Mouse (Mus musculus) gastrocnemius, postnatal 4 days (tissue): Measurements from ENCODE around the gene Prss47. TPM values are rescaled to one million over a fixed set of nuclear protein-coding genes. Genes with fewer than 3 reads are reported as not detected.

Experiments
- DNase-seq, 2 experiments: peaks; one replicate each; pipeline ENCODE4 v3.0.0; 2021 to 2022; ENCODE audit warnings: low spot score in 2 of 2, mixed read lengths in 2 of 2
- long read RNA-seq, 2 experiments: library from polyadenylated mRNA; stranded (forward); transcript quantifications; one replicate each; pipeline ENCODE4 v2.0.0; 2021
- total RNA-seq, 2 experiments: library from RNA; stranded (reverse); gene quantifications; 2 replicates each; pipeline ENCODE4 v1.2.3; 2021

The Prss47 gene
- not detected for total RNA-seq
- long read RNA-seq, experiment 1, result 0 reads
- long read RNA-seq, experiment 2, result 0 reads

DNA sequence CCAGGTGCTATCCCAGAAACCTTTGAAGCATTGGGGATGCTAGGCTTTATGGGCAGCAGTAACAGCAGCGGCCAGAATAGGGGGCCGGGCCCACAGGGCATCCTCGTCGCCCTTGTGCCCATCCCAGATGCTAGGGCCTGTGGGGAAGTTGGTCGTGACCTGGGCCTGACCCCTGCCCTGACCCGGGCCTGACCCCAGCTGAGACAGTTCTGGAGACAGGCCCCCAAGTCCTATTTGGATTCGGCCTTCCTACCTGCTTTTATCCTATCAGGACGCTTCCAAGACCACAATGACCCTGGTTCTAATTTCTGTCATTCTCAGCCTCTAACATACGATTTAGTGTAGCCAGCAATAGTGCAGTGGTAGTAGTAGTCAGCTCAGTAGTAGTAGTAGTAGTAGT lies at the start of gene Prss47:
Prss47 (minus strand) TSS at position 101 of the 400 bp plus-strand sequence.
- no peak for DNase-seq

DNA sequence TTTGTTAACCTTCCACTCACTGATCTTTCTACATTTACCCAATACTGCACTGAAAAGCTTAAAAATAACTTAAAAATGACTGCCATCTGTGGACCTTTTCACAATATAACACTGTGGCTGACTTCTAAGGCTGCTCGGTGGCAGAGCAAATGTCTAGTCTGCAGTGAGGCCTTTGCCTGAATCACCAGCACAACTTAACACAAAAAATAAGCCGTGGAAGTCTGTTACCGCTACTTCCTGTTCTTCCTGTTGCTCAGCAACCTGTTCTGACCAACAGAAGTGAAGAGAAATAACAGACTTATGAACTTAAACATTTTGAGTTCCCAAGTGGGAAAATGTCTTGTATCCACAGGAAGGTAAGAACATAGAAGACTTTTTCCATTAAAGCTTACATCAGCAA lies 48.7 kb upstream of the Prss47 start:
- DNase-seq, result no peak

DNA sequence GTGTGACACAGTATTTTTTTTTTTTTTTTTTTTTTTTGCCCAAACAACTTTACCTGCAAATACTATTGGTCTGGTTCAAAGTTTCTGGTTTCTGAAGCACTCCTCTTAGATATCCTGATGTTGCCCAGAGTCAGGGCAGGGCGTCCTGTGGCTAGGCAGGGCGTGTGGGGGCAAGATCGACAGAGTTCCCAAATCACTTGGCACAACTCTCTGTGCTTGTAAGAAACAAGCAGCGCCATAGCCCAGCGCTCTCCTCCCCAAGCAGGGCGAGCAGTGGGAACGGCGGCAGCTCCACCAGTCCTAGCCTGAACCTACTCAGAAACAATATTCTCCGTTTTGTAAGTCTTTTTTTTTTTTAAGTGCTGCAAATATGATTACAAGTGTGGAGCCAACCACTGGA lies 48.1 kb upstream of the Prss47 start:
- DNase-seq, result no peak

DNA sequence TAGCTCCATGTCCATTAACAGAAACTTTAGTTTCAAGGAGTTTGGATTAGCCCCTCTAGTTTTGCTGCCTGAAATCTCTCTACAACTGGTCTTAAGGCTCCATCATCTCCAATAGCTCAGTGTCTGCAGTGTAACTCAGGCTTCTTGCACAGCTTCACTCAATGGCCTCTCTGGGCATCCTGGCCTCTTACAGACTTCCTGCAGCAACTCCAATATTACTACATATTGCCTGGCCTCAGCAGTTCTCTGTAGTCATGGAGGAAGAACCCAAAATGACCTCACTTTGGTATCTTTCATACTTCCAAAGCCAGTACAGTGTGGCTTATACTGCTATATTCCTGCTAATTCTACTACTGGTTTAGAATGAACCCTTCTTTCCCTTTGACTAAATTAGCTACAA lies 44.5 kb upstream of the Prss47 start:
- DNase-seq, result no peak

DNA sequence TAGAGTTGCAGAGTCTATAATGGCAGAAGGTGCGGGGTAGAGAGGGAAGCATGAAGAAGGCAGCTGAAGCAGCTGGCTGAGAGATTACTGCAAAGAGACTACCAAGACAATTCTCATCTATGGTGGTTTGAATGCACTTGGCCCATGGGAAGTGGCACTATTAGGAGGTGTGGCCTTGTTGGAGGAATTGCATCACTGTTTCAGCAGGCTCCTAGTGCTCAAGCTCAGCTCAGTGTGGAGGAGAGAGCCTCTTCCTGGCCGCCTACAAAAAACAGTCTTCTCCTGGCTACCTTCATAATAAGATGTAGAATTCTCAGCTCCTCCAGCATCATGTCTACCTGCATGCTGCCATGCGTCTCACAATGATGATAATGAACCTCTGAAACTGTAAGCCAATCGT lies 43.4 kb upstream of the Prss47 start:
- DNase-seq, result no peak

DNA sequence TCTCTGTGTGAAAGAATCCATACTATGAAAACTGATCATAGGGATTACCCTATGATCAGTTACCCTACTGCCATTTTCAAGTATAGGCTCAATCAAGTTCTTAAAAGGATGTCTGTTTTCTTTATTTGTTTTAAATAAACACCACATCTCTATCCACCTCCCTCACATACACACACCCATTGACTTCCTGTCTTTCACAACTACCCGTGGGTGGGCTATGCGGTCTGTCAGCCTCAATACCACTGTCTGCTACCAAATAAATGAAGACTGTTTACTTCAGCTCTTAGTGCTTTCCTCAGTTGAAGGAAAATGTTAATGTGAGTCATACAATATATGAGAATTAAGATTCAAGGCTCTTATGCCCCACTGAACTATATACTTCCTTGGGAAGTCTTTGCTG lies 17.4 kb upstream of the Prss47 start:
- no peak for DNase-seq

DNA sequence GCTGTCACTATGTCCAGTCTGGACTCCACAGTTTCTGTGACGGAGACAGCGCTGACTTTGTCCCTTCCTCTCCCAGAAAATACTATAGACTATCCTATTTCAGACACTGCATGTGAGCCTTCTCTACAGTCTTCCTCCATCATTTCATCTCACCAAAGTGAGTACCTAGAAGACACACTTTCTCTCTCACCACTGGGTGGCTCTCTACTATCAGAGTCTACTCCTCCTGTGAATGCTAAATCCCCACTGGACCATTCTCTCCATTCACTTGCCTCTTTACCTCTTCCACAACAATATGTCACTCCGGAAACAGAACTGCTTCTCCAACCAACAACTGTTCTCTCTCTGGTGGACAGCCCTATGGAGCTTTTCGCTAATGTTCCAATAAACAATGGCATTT lies 17.5 kb downstream of the Prss47 start:
- no peak for DNase-seq

DNA sequence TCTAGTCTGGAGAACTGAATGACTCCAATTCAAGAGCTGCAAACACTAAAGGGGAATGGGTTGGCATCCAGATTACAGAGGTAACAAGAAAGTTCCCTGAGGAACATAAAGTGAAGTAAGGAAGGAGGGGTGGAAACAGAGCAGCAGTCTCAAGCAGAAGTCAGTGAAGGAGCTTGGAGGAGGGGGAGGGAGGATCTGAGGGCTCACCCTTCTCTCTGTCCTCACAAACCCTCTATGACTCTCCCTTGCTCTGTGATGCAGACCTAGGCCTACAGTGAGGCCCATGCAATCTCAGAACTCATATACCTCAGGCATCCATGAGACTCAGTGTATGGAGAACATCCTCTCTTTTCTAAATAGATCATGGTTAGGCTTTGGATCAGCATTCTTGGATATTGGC lies 19.8 kb downstream of the Prss47 start, which contains the start of gene Spata31d1c:
Spata31d1c (plus strand) TSS at position 301 of the 400 bp plus-strand sequence.
- DNase-seq, result no peak

DNA sequence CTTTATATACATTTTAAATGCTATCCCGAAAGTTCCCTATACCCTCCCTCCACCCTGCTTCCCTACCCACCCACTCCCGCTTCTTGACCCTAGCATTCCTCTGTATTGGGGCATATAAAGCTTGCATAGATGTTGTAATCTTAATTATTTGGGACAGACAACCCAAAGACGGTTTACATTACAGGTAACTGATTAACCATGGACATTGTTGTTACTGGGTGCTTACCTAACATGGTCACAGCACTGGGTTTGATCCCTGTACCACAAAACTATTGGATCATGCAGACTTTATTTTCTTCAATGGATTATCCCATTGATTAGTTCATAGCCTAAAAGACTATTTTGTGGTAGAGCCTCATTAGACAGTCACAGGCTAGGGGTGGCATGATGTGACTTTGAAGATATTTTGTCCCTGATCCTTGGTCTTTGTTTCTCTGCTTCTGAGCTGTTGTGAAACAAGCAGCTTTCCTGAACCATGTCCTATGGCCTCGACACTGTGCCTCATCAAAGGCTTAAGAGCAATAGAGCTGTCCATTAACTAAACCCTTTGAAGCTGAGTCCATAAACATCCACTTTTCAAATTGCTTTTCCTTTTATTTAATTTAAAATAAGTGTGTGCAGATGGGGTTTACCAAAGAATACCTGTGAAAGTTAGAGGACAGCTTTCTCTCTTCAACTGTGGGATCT lies 41.4 kb downstream of the Prss47 start:
- DNase-seq, result no peak

DNA sequence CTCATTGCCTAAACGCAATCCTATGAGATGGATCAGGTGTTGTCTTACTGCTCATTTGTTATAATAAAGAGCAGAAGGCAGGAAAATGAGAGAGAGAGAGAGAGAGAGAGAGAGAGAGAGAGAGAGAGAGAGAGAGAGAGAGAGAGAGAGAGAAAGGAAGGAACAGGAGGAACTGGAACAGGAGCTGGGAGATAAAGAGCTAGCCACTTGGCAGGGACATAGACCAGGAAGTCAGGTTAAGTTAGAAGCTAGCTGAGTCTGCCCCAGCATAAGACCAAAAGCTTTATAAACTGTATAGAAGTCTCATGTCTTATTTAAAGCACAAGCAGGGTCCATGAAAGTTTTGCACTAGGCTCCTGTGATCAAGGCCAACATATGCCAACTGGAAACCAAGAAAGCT lies 44.6 kb downstream of the Prss47 start:
- no peak for DNase-seq

DNA sequence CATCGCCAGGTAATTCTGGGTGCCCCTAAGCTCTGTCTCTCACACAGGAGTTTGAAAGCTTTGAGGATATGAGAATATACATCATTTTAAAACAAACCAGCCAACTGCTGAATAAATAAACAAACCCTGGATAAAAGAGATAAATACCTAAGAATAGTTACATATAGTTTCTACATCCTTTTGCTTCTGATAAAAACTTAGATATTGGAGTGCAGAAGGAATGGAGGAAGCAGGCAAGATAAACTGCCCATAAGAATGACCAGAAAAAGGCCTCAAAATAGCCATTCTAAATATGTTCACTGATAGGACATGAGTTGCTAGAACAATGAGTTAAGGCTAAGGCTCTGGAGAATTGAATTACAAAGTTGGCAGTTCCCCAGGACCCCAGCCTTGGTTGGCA lies 45.8 kb downstream of the Prss47 start:
- DNase-seq, result no peak

DNA sequence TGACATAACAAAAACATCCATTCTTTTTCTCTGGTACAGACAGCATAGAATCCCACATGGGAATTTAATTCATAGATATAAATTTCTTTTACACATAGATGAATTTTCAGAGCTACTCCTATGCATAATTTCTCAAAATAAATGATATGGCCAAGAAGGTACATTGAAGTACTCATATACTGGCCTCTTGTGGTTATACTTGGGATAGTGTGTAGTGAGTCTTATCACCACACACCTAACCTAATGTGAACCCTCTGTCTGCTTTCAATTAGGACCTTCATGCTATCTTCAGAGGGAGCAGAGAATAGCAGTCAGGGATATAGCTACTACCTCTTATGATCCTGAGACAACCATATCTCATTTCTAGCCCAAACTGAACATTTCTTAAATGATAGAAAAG lies 47.1 kb downstream of the Prss47 start:
- no peak for DNase-seq

Other genes with a start within 250 kb of the Prss47 start
- under 1 TPM in 1 of 2 experiments, not detected in 1; 0.08 TPM for gene Cntnap3, start 148.8 kb downstream of the Prss47 start, total RNA-seq
- gene Spata31, start 135.4 kb downstream of the Prss47 start, total RNA-seq, result not detected
- not detected for gene Spata31d1c, start 19.7 kb downstream of the Prss47 start, total RNA-seq
- gene Mfsd14b, start 60.2 kb upstream of the Prss47 start, total RNA-seq, result 10 to 100 TPM; 23.7 to 27.4 TPM
- gene Olfr465-ps1, start 85.3 kb upstream of the Prss47 start, total RNA-seq, result not detected
- gene Olfr466, start 97.5 kb upstream of the Prss47 start, total RNA-seq, result not detected
- gene Nlrp4f, start 153.2 kb upstream of the Prss47 start, total RNA-seq, result not detected
- gene Gm10775, start 206.8 kb upstream of the Prss47 start, total RNA-seq, result not detected
- gene Zfp369, start 226.1 kb upstream of the Prss47 start, total RNA-seq, result 10 to 100 TPM; 18.4 to 19.9 TPM